Mouse (Mus musculus): ENCODE measurements around the gene Ufd1.

DNA sequence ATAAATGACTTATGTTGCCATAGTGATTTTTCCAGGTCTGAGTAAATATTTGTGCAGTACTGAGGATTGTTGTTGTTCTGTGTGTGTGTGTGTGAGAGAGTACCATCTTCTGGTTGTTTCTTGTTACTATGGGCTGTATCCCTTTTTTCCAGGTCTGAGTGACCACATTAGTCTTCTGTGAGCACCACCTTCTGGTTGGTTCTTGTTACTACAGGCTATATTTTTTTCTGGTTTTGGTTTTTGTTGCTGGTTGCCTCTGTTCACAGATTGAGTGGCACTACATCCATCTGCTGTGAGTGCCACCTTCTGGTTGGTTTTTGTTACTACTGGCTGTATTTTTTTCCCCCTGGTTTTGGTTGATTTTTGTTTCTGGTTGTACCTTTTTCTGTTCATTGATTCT is 47.0 kb downstream of the Ufd1 start:
- peak; percentile 68 for TF ChIP-seq CTCF (IDR thresholded peaks at IDR 0.05; ENCODE audit: low read depth)
- no peak for TF ChIP-seq EP300 (IDR thresholded peaks at IDR 0.05; ENCODE audit: low read depth)
